Mouse (Mus musculus) kidney, postnatal 4 days (tissue): Measurements from ENCODE around the gene 2410004B18Rik.
"Not testable (repeated sequence)": the region's sequence is repeated elsewhere in the genome, so short reads cannot be mapped to it uniquely, and the experiment has no call there.

ENCODE experiments used
- DNase-seq, 2 experiments: peaks; one replicate each; pipeline ENCODE4 v3.0.0; 2021; ENCODE audit warnings: mixed read lengths in 2 of 2

2410004B18Rik gene

DNA sequence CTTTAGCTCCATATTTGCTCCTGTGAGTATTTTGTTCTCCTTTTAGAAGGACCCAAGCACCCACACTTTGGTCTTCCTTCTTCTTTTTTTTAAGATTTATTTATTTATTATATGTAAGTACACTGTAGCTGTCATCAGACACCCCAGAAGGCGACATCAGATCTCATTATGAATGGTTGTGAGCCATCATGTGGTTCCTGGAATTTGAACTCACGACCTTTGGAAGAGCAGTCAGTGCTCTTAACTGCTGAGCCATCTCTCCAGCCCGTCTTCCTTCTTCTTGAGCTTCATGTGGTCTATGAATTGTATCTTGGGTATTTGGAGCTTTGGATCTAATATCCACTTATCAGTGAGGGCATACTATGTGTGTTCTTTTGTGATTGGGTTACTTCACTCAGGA, 27.8 kb downstream of the 2410004B18Rik start:
- DNase-seq = not testable (repeated sequence)

DNA sequence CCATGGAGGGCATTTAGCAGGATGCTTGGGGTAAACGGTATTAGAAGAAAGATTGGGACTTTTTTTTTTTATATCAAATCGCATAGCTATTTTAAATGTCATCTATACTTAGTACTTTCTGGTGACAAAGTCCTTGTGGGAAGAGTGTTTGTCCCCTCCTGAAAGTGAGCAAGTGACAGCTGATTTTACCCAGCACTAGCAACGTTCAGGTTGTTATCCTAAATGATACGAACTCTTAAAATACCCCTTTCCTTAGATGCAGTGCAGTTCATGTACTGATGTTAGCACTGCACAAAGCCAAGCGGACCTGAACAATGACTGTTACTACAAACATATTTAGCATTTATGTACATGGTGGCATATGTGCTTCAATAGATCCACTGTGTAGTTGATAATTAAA, 29.0 kb downstream of the 2410004B18Rik start:
- DNase-seq = no peak

DNA sequence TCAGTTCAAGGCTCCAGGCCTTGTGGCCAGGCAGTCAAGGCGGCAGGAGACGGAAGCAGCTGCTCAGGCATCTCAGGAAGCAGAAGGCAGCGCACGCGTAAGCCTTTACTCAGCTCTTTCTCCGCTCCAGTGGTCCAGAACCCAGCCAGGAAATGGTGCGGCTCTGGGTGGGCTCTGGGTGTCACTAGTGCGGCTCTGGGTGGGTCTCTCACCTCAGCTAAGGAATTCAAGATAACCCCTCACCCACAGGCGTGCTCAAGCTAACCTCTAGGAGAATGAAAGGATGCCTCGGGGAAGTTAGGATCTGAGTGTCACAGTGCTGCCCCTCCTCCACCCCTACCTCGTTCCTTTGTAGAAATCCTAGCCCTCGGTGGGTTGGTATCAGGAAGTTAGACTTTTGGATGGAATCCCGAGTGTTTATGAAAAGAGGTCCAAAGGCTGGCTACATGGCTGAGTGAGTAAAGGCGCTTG, 31.3 kb downstream of the 2410004B18Rik start:
- DNase-seq = peak; percentile 53 to 67

DNA sequence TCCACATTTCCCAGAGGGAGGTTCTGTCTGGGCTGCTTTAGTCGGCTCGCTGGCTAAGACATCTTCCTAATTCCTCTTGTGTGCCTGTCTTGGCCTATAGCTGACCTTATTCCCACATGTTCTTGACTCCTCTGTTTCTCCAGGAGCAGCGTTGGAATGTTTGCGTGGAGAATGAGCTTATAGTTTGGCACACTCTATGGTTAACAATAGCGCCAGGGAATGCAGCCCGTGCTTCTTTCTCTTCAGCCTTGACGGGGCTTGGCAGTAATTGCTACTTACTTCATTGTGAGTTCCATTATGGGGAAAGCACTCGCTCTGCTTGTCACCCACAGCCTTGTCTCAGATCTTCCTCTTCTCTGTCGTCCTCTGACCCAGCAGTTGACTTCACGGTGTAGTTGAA, 33.7 kb downstream of the 2410004B18Rik start:
- DNase-seq = no peak

DNA sequence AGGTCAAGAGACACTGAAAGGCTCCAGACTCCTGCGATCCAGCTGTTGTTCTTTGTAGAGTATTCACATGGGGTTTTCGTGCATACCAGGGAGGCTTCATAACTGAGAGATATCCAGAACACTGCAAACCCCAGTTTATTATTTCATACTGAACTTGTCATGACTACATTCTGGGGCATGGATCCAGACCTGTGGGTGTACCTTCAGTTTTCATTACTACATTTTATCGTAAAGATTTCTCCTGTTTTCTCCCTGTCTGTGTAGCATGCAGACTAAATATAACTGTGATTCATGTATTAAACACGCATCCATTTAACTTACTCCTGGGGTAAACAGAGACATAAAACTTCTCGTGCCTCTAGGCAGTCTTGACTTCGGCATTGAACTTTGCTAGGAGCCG, 37.2 kb downstream of the 2410004B18Rik start:
- DNase-seq = no peak

DNA sequence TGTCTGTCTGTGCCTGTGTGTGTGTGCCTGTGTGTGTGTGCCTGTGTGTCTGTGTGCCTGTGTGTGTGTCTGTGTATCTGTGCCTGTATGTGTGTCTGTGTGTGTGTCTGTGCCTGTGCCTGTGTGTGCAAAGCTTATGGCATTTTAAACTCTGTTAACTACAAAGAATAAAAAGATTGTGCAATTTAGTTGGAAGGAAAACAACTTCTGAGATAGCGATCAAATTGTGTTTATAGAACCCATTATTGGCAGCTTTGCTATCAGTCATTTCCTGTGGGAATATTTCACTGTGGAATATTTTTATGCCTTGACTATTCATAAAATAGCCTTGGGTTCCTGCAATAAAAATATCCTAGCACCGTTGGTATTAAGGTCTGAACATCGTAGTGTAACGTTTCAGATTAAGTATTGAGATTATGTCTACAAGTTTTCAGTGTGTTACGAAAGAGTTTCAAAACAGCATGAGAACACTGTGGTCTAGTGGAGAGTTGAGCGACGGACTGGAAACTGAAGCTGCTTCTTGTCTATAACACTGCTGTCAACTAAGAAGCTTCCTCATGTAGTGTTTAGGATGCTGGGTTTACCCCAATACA, 47.6 kb downstream of the 2410004B18Rik start:
- DNase-seq = no peak

DNA sequence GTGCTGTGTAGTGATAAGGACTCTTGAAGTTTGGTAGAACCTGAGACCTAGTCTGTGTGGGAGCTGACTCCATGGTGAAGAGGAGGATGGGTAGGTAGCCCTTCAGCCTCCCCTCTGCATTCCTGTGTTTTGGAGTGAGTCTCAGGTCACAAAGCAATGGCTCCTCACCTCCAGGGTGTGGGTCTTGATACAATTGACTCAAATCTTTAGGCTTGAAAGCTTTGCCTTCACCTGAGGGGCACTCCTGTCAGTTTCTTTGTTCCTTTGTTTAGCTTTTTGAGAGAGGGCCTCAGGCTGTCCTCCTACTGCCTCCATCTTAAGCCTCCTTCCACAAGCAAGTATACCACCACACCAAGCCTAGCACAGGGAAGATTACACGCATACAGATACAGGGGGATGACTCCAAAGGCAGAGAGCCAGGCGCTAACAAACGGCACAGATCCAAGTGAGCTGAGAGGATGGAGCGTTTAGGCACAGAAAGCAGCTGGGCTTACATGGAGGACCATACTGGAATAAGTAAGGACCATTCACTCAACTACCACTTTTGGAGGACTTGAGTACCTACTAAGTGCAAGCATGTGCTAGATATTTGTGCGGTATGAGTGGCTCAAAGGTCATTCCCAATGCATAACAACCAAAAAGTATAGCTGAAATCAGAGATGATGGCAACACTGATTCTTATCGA, 48.6 kb downstream of the 2410004B18Rik start:
- DNase-seq = no peak

DNA sequence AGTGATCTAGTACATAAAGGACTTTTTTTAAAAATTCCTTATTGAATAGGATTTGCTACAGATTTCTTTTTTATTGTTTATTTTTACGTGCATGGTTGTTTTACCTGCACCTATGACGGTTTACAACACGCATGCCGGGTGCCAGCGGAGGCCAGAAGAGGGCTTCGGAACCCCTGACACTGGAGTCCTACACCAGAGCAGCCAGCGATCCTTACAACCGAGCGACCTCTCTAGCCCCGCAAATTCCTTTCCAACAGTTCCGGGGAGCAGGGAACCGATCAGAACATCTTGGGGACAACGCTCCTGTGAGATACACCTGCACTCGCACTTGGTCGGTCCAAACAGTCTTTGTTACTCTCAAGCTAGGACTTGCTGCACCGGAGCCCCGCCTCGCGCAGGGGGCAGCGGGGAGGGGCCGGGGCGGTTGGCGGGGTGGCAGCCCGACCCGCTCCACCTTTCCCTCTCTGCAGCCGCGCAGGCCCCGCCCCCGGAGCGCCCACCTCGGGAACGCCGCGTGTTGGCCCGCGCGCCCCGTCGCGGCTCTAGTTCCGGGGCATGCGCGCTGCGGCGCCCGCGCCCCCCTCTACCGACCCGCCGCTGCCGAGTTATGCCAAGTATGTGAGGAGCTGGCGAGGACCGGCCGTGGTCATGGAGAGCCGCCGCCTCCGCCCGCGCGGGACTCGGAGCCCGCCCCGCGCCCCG, 49.6 kb downstream of the 2410004B18Rik start, which contains the start of gene Syde2:
Gene Syde2, plus strand, starts transcription at position 603 of the 702 bp plus-strand sequence.
- DNase-seq = peak; percentile 90 to 95

DNA sequence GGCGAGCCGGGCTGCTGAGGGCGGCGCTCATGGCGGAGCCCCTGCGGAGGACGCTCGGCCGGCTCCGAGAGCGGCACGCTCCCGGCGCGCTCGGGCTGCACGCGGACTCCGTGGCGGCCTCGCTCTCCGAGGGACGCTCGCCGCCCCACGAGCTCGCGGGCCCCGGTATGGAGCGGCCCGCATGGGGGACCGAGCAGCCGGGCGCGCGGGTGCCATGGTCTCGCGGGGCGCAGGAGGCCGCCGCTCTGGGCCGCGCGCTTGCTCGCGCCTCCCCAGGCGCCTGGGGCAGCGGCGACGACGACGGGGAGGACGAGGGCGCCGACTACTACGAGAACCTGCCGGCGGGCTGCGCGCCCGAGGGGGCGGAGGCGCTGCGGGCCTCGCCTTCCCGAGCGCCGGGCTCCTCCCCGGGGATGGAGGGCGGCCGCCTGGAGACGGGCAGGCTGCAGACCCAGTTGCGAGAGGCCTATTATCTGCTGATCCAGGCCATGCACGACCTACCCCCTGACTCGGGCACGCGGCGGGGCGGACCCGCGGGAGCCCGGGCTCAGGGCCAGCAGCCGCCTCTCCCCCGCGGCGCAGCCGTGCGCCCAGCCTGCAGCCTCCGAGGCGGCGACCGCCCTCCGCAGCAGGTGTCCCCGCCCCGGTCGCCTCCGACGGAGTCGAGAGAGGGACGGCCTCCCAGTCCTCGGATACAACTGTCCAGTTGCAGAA, 50.3 kb downstream of the 2410004B18Rik start:
- DNase-seq = peak; percentile 82 to 91

DNA sequence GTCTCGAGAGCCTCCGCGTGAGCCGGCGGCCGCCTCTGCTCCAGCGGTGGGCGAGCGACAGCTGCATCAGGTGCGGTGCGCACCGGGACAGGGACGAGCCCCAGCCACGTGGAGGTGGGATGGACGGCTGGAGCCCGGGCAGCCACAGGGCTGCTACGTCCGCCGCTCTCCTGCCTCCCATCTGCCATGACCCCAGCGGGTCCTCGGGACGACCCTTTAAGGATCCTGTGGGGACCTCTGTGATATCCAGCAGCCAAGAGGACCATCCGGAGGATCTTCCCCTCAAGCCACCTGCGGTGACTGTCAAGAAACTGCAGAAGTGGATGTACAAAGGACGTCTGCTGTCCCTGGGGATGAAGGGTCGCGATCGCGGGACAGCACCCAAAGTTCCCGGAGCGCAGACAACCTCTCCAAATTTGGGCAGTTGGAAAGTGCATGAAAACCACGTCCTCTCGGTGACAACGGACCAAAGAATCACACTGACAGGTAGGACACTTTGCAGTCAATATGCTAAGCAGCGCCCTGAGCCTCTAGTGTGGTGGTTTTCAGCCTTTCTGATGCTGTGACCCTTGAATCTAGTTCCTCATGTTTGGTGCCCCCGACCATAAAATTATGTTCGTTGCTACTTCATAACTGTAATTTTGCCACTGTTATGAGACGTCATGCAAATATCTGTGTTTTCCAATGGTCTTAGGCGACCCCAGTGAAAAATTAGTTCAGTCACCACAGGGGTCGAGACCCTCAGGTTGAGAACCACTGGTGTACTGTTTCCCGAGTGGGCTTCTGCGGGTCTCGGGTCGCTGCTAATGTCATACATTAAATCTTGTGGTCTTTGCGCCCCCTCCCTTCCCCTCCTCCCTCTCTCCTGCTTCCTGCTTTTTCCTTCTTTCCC, 51.1 kb downstream of the 2410004B18Rik start:
- no peak for DNase-seq

DNA sequence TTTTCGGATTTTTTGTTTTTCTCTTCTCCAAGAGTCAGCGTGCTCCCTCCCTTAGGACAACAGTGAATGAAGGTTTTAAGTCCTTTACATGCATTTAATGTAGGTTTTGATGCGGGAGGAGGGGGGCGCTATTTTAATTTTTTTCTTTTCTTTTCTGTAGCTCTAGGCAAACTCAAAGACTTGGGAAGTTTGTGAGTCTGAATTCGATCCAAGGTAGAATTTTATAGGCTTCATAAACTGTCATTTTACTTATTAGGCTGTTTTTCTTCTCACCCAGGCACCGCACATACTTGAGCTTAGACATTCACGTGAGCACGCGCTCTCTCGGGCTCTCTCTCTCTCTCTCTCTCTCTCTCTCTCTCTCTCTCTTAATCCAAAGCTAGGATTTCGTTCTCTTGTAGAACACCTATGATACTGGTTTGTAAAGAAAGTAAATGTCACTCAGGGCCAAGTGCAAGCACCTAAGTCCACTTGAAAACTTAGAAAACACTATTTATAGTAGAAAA, 51.8 kb downstream of the 2410004B18Rik start:
- DNase-seq = no peak

DNA sequence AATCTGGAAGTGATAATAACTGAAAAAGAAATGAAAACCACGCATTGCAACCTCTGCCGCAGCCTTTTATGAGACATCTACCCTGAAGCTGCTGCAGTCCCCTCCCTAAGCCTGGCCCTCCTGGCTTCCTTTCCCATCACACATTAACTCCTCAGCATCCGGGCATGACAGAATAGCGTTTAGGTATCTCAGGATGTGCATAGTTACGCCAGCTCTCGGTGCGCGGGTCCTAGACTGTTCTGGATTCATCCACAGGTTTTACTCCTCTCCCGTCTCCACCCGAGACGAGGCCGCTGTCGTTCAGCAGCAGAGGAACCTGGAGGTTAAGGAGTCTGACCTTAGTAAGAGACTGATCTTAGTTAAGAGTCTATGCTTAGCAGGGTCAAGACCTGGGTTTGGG, 53.3 kb downstream of the 2410004B18Rik start:
- DNase-seq = peak; percentile 23 to 43

DNA sequence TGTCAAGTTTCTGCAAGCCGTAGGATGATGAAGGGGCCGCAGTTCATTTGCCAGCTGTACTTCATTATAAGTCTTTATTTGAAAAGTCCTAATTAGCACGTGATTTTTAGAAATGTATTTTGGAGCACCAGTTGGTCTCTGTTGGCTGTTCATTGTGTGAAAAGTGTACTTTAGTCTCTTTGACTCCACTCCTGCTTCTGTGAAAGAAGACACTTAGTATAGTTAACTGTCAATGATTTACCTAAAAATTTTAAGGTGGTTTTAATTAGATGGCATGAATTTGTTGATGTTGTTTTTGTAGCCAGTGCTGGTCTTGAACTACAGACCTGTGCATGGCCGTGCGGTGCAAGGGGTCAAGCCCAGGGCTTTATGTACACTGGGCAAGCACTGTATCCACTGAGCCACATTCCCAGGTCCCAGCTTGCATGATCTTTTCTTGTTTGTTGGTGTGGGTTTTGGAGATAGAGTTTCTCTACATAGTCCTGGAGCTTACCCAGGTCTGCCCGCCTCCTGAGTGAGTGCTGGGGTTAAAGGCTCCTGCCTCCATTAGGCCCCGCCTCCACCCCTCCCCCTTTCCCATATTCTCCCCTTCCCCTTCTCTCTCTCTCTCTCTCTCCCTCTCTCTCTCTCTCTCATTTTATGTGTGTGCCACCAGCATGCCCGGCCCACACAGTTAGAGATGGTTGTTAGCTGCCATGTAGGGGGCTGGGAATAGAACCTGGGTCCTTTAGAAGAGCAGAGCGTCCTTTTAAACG, 54.3 kb downstream of the 2410004B18Rik start:
- DNase-seq = no peak

DNA sequence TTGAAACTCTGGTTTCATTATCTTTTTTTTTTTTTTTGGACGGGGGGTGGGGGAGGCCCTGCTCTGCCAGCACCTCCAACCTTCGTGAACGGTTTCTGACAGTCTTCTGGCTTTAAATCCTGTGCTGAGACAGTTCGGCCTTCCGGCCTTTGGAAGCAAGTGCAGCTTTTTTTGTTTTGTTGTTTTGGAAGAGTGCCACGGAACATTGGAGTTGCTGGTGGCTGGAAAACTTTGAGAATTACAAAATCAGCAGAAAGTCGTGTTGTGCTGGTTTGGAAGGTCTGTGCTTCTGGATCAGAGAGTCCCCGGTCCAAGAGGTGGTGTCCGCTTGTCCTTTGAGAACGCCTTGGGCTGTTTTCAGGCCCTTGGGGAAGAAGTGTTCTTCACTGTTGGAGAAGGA, 55.0 kb downstream of the 2410004B18Rik start:
- DNase-seq = peak; percentile 48 to 59

DNA sequence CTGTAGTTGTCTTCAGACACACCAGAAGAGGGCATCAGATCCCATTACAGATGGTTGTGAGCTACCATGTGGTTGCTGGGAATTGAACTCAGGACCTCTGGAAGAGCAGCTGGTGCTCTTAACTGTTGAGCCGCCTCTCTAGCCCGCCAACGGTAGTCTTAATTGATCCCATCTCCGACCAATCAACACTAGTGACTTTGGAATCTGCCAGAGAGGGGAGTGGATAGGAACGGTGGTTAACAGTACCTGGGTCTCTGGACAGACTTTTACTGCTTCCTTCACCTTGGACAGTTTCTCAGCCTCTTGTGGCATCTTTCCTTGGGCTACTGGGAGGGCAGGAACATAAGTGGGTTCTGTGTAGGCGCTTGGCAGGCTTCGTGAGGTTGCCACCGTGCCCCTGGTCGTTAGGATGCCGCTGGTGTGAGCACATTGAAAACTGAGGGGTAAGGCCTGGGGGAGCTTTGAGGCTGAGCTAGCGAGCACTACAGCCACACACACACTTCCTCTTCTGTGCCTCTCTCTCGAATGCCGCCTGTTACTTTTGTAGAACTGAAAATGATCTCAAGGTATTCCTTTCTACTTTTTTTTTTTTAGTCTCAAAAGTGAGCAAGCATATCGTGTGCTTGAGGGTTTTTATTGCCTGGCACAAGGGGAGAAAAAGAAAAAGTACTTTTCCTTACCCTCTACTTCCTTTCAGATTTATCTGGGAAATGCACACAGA, 55.8 kb downstream of the 2410004B18Rik start:
- DNase-seq = no peak
